9 mouse cellular contexts compared by ENCODE assay signal in the genomic region with DNA sequence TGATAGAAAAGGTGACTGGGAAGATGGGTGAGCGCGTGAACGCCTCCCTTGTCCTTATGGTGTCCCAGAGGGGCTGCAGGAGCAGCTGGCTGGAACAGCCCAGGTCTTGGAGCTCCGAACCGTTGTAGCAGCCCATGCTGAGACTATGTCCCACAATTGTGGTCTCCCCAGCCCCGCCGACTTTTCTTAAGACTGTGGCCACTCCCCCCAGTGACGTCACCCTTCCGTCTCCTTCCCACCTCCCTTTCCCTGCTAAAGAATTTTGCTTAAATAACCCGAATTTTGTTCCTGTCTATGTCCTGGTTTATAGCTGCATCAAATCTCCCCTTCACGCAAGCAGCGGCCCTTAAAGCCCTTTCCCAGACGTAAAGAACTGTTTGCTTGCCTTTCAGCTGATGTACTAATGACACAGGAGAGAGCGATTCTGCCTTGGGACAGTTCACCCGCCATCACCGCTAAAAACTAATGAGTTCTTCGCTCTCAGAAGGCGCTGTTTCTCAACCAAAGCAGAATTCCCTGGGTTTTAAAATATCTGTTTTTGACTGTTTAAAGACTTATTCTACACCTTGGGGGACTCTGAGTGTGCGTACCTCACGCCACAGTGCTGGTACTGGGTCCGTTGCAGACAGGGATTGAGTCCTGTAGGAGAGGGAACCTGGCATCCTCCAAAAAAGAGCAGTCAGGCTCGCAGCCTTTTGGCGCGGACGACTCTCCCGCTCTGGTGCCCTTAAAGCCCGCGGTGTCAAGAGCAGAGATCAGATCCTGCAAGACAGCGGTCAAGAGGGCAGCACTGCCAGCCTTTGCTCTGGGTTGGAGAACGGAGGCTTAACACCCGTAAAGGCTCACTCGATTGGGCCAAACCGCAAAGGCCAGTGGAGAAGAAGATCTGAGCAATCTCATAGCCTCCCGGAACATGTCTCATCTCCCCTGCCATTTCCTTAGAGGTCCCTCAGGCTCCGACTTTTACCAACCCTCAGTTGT. TPM values are rescaled to one million over a fixed set of nuclear protein-coding genes. Genes with fewer than 3 reads are reported as not detected.
DNase-seq lines count a peak whose midpoint lies in the region; ATAC-seq lines count a peak whose summit lies in the region.
"Had no signal": no experiment of that assay in that cellular context is flagged by ENCODE, and none has a peak within 500 bp of the region (broad histone marks: within the 10 kb centered on the region; RNA-seq: fewer than 3 reads in every experiment).

A gene (minus strand): TSS at position 174 of the 981 bp plus-strand sequence.

- no peaks in the 10 kb centered on the region for H3K9me3 ChIP-seq in intestine, embryonic 14.5 days (ENCODE audit: control insufficient read depth, low read length)
- H3K9me3 ChIP-seq in liver, embryonic 11.5 days (ENCODE audit: control insufficient read depth, low read length): no peaks in the 10 kb centered on the region
- H3K9me3 ChIP-seq in midbrain, embryonic 16.5 days (replicated peaks; ENCODE audit: control insufficient read depth, low read length, poor library complexity, severe bottlenecking): no peaks in the 10 kb centered on the region
- H3K9me3 ChIP-seq in stomach, embryonic 16.5 days (replicated peaks; ENCODE audit: control insufficient read depth, low read length): no peaks in the 10 kb centered on the region
- H3K9me3 ChIP-seq: G1E had no signal

- H3K9ac ChIP-seq in intestine, embryonic 14.5 days (ENCODE audit: low read length): peak within 1 kb of the TSS; percentile 31
- 0 out of 2 replicates have a peak within 1 kb of the TSS, but pooled peaks have one; percentile 12 for H3K9ac ChIP-seq in liver, embryonic 11.5 days (ENCODE audit: low read depth, low read length)
- H3K9ac ChIP-seq in midbrain, embryonic 16.5 days (ENCODE audit: low read depth, low read length): peak within 1 kb of the TSS; percentile 59
- H3K9ac ChIP-seq in stomach, embryonic 16.5 days (ENCODE audit: low read length): peak within 1 kb of the TSS; percentile 68

- peaks cover 9% of the 10 kb centered on the region; the same call in 1 of the 2 replicates for H3K4me1 ChIP-seq in intestine, embryonic 14.5 days (replicated peaks; ENCODE audit: control insufficient read depth, insufficient read depth, low read length)
- H3K4me1 ChIP-seq in liver, embryonic 11.5 days (replicated peaks; ENCODE audit: control insufficient read depth, insufficient read depth, low read length): peaks cover 6% of the 10 kb centered on the region; the same call in 1 of the 2 replicates
- peaks cover 9% of the 10 kb centered on the region; the same call in 1 of the 2 replicates for H3K4me1 ChIP-seq in midbrain, embryonic 16.5 days (ENCODE audit: control insufficient read depth, insufficient read depth, low read length)
- peaks cover 10% of the 10 kb centered on the region; the same call in 1 of the 2 replicates for H3K4me1 ChIP-seq in stomach, embryonic 16.5 days (ENCODE audit: control insufficient read depth, insufficient read depth, low read length)

- 2% methylated on average over 35 of the region's 35 CpGs for WGBS in intestine, embryonic 14.5 days
- WGBS in liver, embryonic 11.5 days: 2% methylated on average over 35 of the region's 35 CpGs
- WGBS in midbrain, embryonic 16.5 days: 2% methylated on average over 35 of the region's 35 CpGs
- under 1% methylated on average over 35 of the region's 35 CpGs for WGBS in stomach, embryonic 16.5 days

- DNase-seq in cerebellum, postnatal 25 days: peak; percentile 31 to 40
- DNase-seq in cerebellum, adult 9-10 months: no peak
- peak; percentile 85 for DNase-seq in intestine, embryonic 14.5 days (ENCODE audit: low spot score)
- peak; percentile 51 for DNase-seq in liver, embryonic 11.5 days (ENCODE audit: low spot score)

- peak; percentile 29 for ATAC-seq in common myeloid progenitor, adult 5-6 weeks (replicated peaks; ENCODE audit: low read depth, poor library complexity, severe bottlenecking)
- peak; percentile 41 for ATAC-seq in granulocyte monocyte progenitor cell, adult 5-6 weeks (replicated peaks; ENCODE audit: poor library complexity, severe bottlenecking)
- ATAC-seq in intestine, embryonic 14.5 days (replicated peaks; ENCODE audit: low FRiP score, low TSS enrichment, low read depth): peak; percentile 66
- ATAC-seq in liver, embryonic 11.5 days (replicated peaks; ENCODE audit: low FRiP score): no peak
- ATAC-seq in midbrain, embryonic 16.5 days: peak; percentile 90
- ATAC-seq in stomach, embryonic 16.5 days (ENCODE audit: insufficient read depth, low FRiP score): 0 out of 2 replicates have a peak, but pooled peaks have one; percentile 37

- H3K4me2 ChIP-seq in intestine, embryonic 14.5 days (ENCODE audit: low read length): peak within 1 kb of the TSS; percentile 73
- peak within 1 kb of the TSS; percentile 94 for H3K4me2 ChIP-seq in liver, embryonic 11.5 days
- peak within 1 kb of the TSS; percentile 83 for H3K4me2 ChIP-seq in midbrain, embryonic 16.5 days (ENCODE audit: low read length)
- H3K4me2 ChIP-seq in stomach, embryonic 16.5 days (ENCODE audit: low read depth, low read length): peak within 1 kb of the TSS; percentile 98

- no peak within 1 kb of the TSS for H3K27ac ChIP-seq in intestine, embryonic 14.5 days (ENCODE audit: low read depth)
- no peak within 1 kb of the TSS for H3K27ac ChIP-seq in liver, embryonic 11.5 days (ENCODE audit: low read depth, low read length)
- no peak within 1 kb of the TSS for H3K27ac ChIP-seq in midbrain, embryonic 16.5 days (ENCODE audit: low read length)
- H3K27ac ChIP-seq in stomach, embryonic 16.5 days (ENCODE audit: low read length): no peak within 1 kb of the TSS; the same call in 1 of the 2 replicates

- H3K27me3 ChIP-seq in intestine, embryonic 14.5 days (replicated peaks; ENCODE audit: control insufficient read depth, insufficient read depth, low read length): peaks cover 27% of the 10 kb centered on the region
- peaks cover 34% of the 10 kb centered on the region for H3K27me3 ChIP-seq in liver, embryonic 11.5 days (replicated peaks; ENCODE audit: control insufficient read depth, insufficient read depth, low read length)
- H3K27me3 ChIP-seq in midbrain, embryonic 16.5 days (ENCODE audit: control insufficient read depth, insufficient read depth, low read depth, low read length): peaks cover 2% of the 10 kb centered on the region; the same call in 1 of the 2 replicates
- peaks cover 10% of the 10 kb centered on the region; the same call in 1 of the 2 replicates for H3K27me3 ChIP-seq in stomach, embryonic 16.5 days (ENCODE audit: control insufficient read depth, insufficient read depth, low read length)

- no peaks in the 10 kb centered on the region for H3K36me3 ChIP-seq in intestine, embryonic 14.5 days (ENCODE audit: control insufficient read depth, insufficient read depth, low read length)
- H3K36me3 ChIP-seq in liver, embryonic 11.5 days (ENCODE audit: control insufficient read depth, insufficient read depth, low read length): no peaks in the 10 kb centered on the region
- no peaks in the 10 kb centered on the region for H3K36me3 ChIP-seq in midbrain, embryonic 16.5 days (ENCODE audit: control insufficient read depth, insufficient read depth, low read length)
- H3K36me3 ChIP-seq in stomach, embryonic 16.5 days (ENCODE audit: control insufficient read depth, insufficient read depth, low read length): no peaks in the 10 kb centered on the region
- H3K36me3 ChIP-seq: G1E had no signal

- H3K4me3 ChIP-seq in intestine, embryonic 14.5 days (ENCODE audit: low read depth, low read length): peak within 1 kb of the TSS; percentile 49
- H3K4me3 ChIP-seq in liver, embryonic 11.5 days (ENCODE audit: low read depth, low read length): peak within 1 kb of the TSS; percentile 57
- peak within 1 kb of the TSS; percentile 49 for H3K4me3 ChIP-seq in midbrain, embryonic 16.5 days (ENCODE audit: low read depth, low read length)
- H3K4me3 ChIP-seq in stomach, embryonic 16.5 days (replicated peaks; ENCODE audit: low read length): peak within 1 kb of the TSS; percentile 64

RNA-seq across cellular contexts. Expression of the gene that starts here (rescaled TPM):
- 0.09 TPM in 1 of 2 replicates, not detected in the other for total RNA-seq in common myeloid progenitor, adult 5-6 weeks (2017)
- total RNA-seq in granulocyte monocyte progenitor cell, adult 5-6 weeks (2014; fragmentation: Nextera tagmentation): not detected in 2 replicates
- total RNA-seq in granulocyte monocyte progenitor cell, adult 5-6 weeks (2017): not detected in 2 replicates
- polyA plus RNA-seq in intestine, embryonic 14.5 days (2014; fragmentation: Nextera tagmentation; extraction: Ambion mirVana): 3.2 and 3.3 TPM in 2 replicates
- polyA plus RNA-seq in liver, embryonic 11.5 days (2014; fragmentation: Nextera tagmentation; extraction: Ambion mirVana): 0.82 and 1.5 TPM in 2 replicates
- polyA plus RNA-seq in midbrain, embryonic 16.5 days (2015; fragmentation: Nextera tagmentation; extraction: Ambion mirVana): 0.72 and 0.78 TPM in 2 replicates
- 2.7 and 4.1 TPM in 2 replicates for polyA plus RNA-seq in stomach, embryonic 16.5 days (2015; fragmentation: Nextera tagmentation; extraction: Ambion mirVana)
- polyA plus RNA-seq: G1E had no signal

Comparison
In these comparisons a context has a peak if more than half of its experiments do, and no peak if none do; other contexts are left out.
1. Peak in ATAC-seq in common myeloid progenitor, adult 5-6 weeks; RNA of the gene not detected or under 1 TPM.
2. Peak in ATAC-seq in granulocyte monocyte progenitor cell, adult 5-6 weeks; RNA of the gene not detected or under 1 TPM.
3. Peak in ATAC-seq, H3K4me3 ChIP-seq, H3K9ac ChIP-seq and H3K4me2 ChIP-seq in midbrain, embryonic 16.5 days; RNA of the gene not detected or under 1 TPM.
4. H3K9ac ChIP-seq: peak in every context shown above with its lines; median percentile 68 in stomach, embryonic 16.5 days; 59 in midbrain, embryonic 16.5 days; 31 in intestine, embryonic 14.5 days; 12 in liver, embryonic 11.5 days.